Mouse (Mus musculus): Measurements from ENCODE around the gene Ccdc3.

Gene Ccdc3

GRCm38 (mm10) chr2:5137500-5138286 lies at the start of gene Ccdc3:
Gene Ccdc3 (plus strand): TSS chr2:5137776.
- peak; percentile 78 for DNase-seq (ENCODE audit: low read depth, low spot score)

GRCm38 (mm10) chr2:5090385-5090784 lies 47.2 kb upstream of the Ccdc3 start:
- DNase-seq (ENCODE audit: low read depth, low spot score) = peak; percentile 40

- no peak for DNase-seq (ENCODE audit: low read depth, low spot score)
These were observed 42.7 kb upstream of the Ccdc3 start for GRCm38 (mm10) chr2:5094876-5095275.

DNA sequence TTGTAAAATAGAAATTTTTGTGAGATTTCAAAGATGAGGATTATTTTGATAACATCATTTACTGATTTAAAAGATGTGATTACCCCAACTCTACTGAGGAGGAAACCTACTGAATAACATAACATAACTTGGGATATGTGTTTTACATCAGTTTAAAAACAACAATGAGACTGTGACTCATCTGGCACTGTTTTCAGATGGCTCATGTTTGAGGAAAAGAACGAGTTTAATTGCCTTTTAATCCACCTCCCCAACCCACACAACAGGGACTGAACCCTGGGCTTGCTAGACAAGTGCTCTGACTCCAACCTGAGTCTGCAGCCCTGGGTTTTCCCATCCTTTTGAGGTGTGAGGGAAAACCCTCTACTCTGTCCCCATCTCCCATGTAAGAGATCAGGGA lies 42.3 kb upstream of the Ccdc3 start:
- DNase-seq (ENCODE audit: low read depth, low spot score) = no peak

GRCm38 (mm10) chr2:5097786-5098445 lies 39.7 kb upstream of the Ccdc3 start:
- no peak for DNase-seq (ENCODE audit: low read depth, low spot score)

DNA sequence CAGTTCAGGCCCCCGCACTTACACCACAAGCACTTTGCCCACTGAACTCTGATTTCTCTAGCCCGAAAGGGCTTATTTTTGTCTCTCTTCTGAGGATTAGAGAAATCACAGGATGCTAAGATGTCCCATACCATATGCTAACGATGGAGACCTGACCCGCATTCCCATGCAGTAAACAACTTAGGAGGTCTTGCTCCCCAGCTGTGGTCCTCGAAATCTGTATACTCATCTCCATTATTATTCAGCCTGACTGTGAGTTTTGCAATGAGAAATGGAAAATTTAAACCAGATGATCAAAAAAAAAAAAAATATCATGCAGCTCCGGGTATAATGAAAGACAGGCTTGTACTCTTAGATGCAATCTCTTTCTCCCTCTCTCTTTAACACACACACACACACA lies 38.4 kb upstream of the Ccdc3 start:
- no peak for DNase-seq (ENCODE audit: low read depth, low spot score)

- no peak for DNase-seq (ENCODE audit: low read depth, low spot score)
These were observed 35.8 kb upstream of the Ccdc3 start for GRCm38 (mm10) chr2:5101743-5102245.

- no peak for DNase-seq (ENCODE audit: low read depth, low spot score)
These were observed 34.7 kb upstream of the Ccdc3 start for GRCm38 (mm10) chr2:5102891-5103290.

DNA sequence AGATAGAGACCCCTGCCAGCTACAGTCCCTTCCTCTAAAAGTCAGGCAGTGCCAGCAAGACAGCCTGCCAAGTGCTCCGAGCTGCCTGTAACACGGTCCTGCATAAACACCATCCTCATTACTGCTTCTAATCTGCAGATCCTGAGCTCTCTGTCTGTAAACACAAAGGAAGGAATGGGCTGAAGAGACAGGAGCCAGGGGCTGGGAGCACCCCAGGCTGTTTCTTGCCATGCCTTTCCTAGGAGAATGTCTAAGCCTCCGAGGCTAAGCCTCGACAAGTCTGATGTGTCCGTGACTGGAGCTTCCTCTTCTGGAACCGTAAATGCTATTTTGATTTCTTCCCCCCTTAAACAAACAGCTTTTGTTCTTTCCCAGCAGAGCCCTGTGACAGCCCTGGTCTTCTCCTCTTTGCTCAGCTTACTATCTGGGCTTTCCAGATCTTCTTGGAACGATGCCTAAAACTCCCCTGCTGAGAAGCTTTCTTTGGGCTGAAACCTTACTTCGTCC lies 24.7 kb upstream of the Ccdc3 start:
- DNase-seq (ENCODE audit: low read depth, low spot score) = peak; percentile 23

- DNase-seq (ENCODE audit: low read depth, low spot score) = no peak
These were observed 23.2 kb upstream of the Ccdc3 start for GRCm38 (mm10) chr2:5114386-5114785.

DNA sequence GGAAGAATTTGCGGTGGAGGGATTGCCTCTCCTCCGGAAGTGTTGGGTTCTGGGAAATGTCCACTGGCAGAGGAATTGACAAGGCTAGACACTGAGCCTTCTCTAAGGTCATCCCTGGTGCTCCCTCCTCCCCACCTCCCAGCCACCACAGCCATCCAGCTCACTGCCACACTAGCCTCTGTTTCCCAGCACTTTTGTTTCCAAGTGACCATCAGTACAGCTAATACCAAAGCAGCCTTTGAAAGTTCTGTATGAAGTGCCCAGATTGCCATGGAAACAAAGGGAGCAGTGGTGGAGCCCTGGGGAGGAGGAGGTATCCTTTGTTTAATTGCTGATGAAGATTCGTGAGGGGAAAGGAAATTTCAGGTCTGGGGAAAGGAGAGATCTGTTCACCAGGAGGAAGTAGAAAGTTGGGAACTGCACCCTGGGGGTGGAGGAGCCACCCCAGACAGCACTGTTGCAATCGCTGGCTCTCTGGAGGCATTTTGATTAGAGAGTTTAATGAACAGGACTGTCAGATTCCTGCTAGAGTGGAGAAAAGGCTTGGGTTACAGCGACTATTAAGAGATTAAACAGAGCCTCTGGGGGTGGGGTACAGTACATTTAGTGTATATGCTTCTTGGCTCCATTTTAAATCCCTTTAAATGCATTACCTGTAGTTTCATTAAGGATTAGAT lies 20.6 kb upstream of the Ccdc3 start:
- DNase-seq (ENCODE audit: low read depth, low spot score) = peak; percentile 65

DNA sequence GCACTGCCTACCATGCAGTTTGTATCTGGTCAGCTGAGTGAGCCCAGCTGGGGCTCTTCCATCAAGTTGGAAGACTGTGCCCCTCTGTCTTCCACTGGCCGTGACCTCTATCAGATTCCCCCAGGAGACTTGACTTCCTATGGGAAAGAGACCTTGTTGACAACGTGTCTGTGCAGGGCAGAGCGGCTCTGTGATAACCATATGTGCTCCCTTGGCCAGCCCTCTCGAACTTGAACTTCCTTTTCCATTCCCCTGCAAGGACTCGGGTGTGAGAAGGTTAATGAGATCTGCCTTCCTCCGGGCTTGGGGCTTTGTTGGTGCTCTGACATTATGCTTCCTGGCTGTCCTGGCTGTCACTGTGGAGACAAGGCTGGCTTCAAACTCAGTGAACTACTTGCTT lies 12.1 kb upstream of the Ccdc3 start:
- DNase-seq (ENCODE audit: low read depth, low spot score) = no peak

DNA sequence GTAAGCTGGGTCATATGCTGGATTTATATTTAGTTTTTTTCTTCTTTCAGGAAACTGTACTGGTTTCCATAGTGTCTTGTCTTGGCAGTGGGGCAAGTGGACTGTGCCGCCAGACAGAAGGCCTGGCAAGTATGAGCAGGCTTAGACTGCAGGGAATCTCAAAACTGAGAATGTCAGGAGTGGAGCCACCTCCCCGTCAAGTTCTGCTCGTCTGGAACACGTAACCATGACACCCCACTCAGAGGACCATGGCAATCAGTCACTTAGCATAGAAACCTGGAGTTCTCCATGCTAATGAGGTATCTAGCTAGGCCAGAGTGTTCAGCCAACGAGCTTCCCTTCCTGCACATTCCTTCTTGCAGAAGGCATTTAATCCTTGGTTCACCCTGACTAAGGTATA lies 10.2 kb upstream of the Ccdc3 start:
- no peak for DNase-seq (ENCODE audit: low read depth, low spot score)

- DNase-seq (ENCODE audit: low read depth, low spot score) = no peak
These were observed 8.5 kb upstream of the Ccdc3 start for GRCm38 (mm10) chr2:5129099-5129498.

DNA sequence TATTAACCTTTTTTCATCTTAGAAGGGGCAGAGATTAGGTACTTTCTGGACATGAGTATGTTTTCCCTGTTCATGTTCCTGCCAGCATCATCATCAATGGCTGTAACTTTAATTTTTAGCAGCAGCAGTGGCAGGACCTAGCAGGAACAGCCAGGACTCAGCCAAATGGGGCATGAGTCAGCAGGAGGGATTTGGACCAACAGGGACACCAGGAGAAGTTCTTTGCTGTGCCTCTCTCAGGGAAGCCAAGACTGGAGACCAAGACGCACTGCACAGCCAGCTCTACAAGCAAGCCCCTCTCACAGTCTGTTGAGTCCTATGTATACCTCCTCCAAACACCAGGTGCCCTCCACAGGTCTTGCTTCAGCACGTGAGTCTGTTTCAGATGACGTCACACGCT lies 5.5 kb upstream of the Ccdc3 start:
- no peak for DNase-seq (ENCODE audit: low read depth, low spot score)

GRCm38 (mm10) chr2:5134959-5135743 lies 2.4 kb upstream of the Ccdc3 start:
- no peak for DNase-seq (ENCODE audit: low read depth, low spot score)

- DNase-seq (ENCODE audit: low read depth, low spot score) = peak; percentile 56
These were observed 2.4 kb downstream of the Ccdc3 start for GRCm38 (mm10) chr2:5139961-5140360.

GRCm38 (mm10) chr2:5144446-5144845 lies 6.9 kb downstream of the Ccdc3 start:
- no peak for DNase-seq (ENCODE audit: low read depth, low spot score)

- no peak for DNase-seq (ENCODE audit: low read depth, low spot score)
These were observed 10.3 kb downstream of the Ccdc3 start for GRCm38 (mm10) chr2:5147907-5148306.

DNA sequence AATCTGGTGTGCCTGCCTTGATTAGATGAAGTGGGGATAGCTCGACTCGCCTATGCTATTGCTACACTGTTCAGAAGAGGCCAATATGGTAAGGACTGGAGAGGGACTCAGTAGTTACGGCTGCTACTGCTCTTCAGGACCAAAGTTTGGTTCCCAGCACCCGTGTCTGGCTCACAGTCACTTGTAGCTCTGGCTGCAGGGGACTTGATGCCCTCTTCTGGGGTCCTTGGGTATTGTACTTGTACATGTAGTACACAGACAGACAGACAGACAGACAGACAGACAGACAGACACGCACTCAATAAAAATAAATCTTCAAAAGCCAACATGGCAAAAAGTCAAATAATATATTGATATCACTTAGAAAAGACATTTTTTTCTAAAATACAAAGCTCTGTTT lies 17.1 kb downstream of the Ccdc3 start:
- DNase-seq (ENCODE audit: low read depth, low spot score) = peak; percentile 35

DNA sequence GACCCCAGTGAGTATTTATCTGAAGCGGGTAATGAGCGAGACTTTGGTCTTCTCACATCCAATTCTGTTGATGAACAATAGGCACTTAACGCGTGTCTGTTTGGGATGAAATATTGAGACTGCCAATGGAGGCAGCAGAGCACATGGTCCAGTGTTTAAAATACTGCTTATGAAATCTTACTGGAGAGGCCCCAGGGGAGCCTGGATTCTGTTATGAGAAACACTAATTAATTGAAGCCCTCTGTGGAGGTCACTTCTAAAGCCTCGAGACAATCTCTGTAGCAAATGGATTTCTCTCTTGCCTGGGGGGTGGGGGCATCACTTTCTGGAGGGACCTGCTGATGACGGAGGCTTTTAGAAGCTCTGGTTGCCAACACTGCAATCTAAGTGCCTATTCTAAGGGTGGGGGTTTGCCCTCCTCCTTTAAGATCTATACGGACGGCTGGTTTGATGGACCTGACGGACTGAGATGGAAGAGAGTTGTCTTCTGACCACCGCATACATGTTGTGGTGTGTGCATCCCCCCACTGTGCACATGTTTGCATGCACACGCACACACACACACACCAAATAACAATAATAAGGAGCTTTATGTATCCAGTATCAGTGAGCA lies 22.8 kb downstream of the Ccdc3 start:
- DNase-seq (ENCODE audit: low read depth, low spot score) = no peak
